Mouse (Mus musculus): ENCODE data around the gene Scn11a.

Scn11a gene

GRCm38 (mm10) chr9:119795254-119795912 lies 29.9 kb downstream of the Scn11a start:
- no peak for DNase-seq (ENCODE audit: low read depth, low spot score)

- no peak for DNase-seq (ENCODE audit: low read depth, low spot score)
Observed at GRCm38 (mm10) chr9:119794470-119794869, 30.8 kb downstream of the Scn11a start.

- DNase-seq (ENCODE audit: low read depth, low spot score): no peak
Observed at GRCm38 (mm10) chr9:119792505-119792904, 32.8 kb downstream of the Scn11a start.

GRCm38 (mm10) chr9:119780901-119781300 lies 44.4 kb downstream of the Scn11a start:
- DNase-seq (ENCODE audit: low read depth, low spot score): no peak

- no peak for DNase-seq (ENCODE audit: low read depth, low spot score)
Observed at GRCm38 (mm10) chr9:119776661-119777060, 48.6 kb downstream of the Scn11a start.

GRCm38 (mm10) chr9:119768585-119768984 lies 56.7 kb downstream of the Scn11a start:
- DNase-seq (ENCODE audit: low read depth, low spot score): no peak

- no peak for DNase-seq (ENCODE audit: low read depth, low spot score)
Observed at GRCm38 (mm10) chr9:119760226-119760625, 65.0 kb downstream of the Scn11a start.

GRCm38 (mm10) chr9:119759457-119759856 lies 65.8 kb downstream of the Scn11a start:
- DNase-seq (ENCODE audit: low read depth, low spot score): no peak

GRCm38 (mm10) chr9:119751507-119751906 lies 73.7 kb downstream of the Scn11a start:
- DNase-seq (ENCODE audit: low read depth, low spot score): peak; percentile 39

GRCm38 (mm10) chr9:119749112-119749511 lies 76.1 kb downstream of the Scn11a start:
- no peak for DNase-seq (ENCODE audit: low read depth, low spot score)

- DNase-seq (ENCODE audit: low read depth, low spot score): no peak
Observed at GRCm38 (mm10) chr9:119743900-119744299, 81.4 kb downstream of the Scn11a start.

- no peak for DNase-seq (ENCODE audit: low read depth, low spot score)
Observed at GRCm38 (mm10) chr9:119743312-119743711, 81.9 kb downstream of the Scn11a start.

- DNase-seq (ENCODE audit: low read depth, low spot score): no peak
Observed at GRCm38 (mm10) chr9:119741101-119741786, 84.0 kb downstream of the Scn11a start.

- no peak for DNase-seq (ENCODE audit: low read depth, low spot score)
Observed at GRCm38 (mm10) chr9:119728412-119729097, 96.7 kb downstream of the Scn11a start.

GRCm38 (mm10) chr9:119726990-119727389 lies 98.3 kb downstream of the Scn11a start:
- DNase-seq (ENCODE audit: low read depth, low spot score): no peak

GRCm38 (mm10) chr9:119725293-119725862 lies 99.9 kb downstream of the Scn11a start:
- no peak for DNase-seq (ENCODE audit: low read depth, low spot score)

- no peak for DNase-seq (ENCODE audit: low read depth, low spot score)
Observed at GRCm38 (mm10) chr9:119719222-119719621, 106.0 kb downstream of the Scn11a start, which contains the start of gene Scn10a. TSS of gene Scn10a (minus strand) at chr9:119719322.

GRCm38 (mm10) chr9:119706700-119707099 lies 118.6 kb downstream of the Scn11a start:
- DNase-seq (ENCODE audit: low read depth, low spot score): no peak

All from telencephalon, adult 2 months (tissue).